Mouse (Mus musculus): ENCODE measurements around the gene Syce3. TPM values are rescaled to one million over a fixed set of nuclear protein-coding genes. Genes with fewer than 3 reads are reported as not detected.

Syce3 gene
- polyA plus RNA-seq, 1 experiment from 2014 or later: not detected

- peak overlapping the region; percentile 87 for H3K4me2 ChIP-seq (replicated peaks; ENCODE audit: low read depth, low read length)
- H3K9me3 ChIP-seq (ENCODE audit: control insufficient read depth, low read depth, low read length): no peaks in the 10 kb centered on the region
- H3K36me3 ChIP-seq (ENCODE audit: control insufficient read depth, insufficient read depth, low read length): peaks cover 38% of the 10 kb centered on the region
- H3K27me3 ChIP-seq (ENCODE audit: control insufficient read depth, insufficient read depth, low read length): no peaks in the 10 kb centered on the region
- H3K4me1 ChIP-seq (ENCODE audit: control insufficient read depth, insufficient read depth, low read length): peaks cover 20% of the 10 kb centered on the region
- ATAC-seq (ENCODE audit: insufficient number of reproducible peaks, insufficient read depth, low FRiP score, low read depth): no peak
- H3K4me3 ChIP-seq (ENCODE audit: low read depth, low read length): peak overlapping the region; percentile 91
- H3K27ac ChIP-seq (ENCODE audit: low read length): no peak overlapping the region
- peak overlapping the region; percentile 87 for H3K9ac ChIP-seq (replicated peaks; ENCODE audit: low read depth, low read length)
- WGBS: 84% methylated on average over 7 of the region's 7 CpGs
Observed at GRCm38 (mm10) chr15:89354455-89354854, 55.8 kb downstream of the Syce3 start.

DNA sequence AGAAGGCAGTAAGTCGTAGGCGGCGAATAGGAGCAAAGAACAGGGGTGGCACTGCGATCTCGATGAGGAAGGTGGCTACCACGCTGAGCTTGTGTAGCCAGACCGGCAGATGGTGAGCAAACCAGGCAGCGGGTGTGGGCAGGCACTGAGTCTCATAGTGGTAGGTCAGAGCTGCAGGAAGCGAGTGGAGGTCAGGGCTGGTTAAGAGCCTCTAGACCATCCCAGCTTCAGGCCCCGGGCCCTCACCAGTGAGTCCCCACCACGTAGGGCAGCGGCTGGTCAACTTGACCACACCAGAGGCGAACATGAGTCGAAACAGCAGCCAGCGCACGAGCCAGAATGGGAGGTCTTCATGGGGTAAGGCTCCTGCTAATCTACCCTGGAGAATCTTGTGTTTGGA, 56.5 kb downstream of the Syce3 start:
- Histone ChIP-seq H3K36me3 (ENCODE audit: control insufficient read depth, insufficient read depth, low read length) (peaks cover 38% of the 10 kb centered on the region), H3K27ac (ENCODE audit: low read length) (no peak overlapping the region), H3K9me3 (ENCODE audit: control insufficient read depth, low read depth, low read length) (no peaks in the 10 kb centered on the region), H3K27me3 (ENCODE audit: control insufficient read depth, insufficient read depth, low read length) (no peaks in the 10 kb centered on the region), H3K4me2 (replicated peaks; ENCODE audit: low read depth, low read length) (no peak overlapping the region), H3K9ac (replicated peaks; ENCODE audit: low read depth, low read length) (no peak overlapping the region), H3K4me1 (ENCODE audit: control insufficient read depth, insufficient read depth, low read length) (peaks cover 20% of the 10 kb centered on the region), H3K4me3 (ENCODE audit: low read depth, low read length) (no peak overlapping the region)
- ATAC-seq (ENCODE audit: insufficient number of reproducible peaks, insufficient read depth, low FRiP score, low read depth): no peak
- 95% methylated on average over 16 of the region's 16 CpGs for WGBS

DNA sequence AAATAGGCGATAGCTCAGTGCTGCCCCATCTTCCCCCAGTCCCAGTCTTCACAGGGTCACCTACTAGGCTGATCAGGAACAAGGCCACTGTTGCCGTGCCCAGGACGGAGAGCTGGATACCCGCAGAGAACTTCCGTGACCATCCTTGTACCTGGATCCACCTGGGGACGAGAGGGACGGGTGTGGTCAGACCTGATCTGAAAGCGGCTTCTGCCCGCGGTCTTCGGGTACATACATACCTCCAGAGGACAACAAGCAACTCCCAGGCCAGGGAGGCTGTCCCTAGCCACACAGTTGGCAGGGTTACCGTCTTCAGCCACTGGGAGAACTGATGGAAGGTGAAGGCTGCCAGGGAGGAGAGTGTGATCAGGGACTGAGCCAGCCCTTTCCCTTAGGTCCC, 57.5 kb downstream of the Syce3 start:
- Histone ChIP-seq H3K9me3 (ENCODE audit: control insufficient read depth, low read depth, low read length) (no peaks in the 10 kb centered on the region), H3K4me1 (ENCODE audit: control insufficient read depth, insufficient read depth, low read length) (peaks cover 16% of the 10 kb centered on the region), H3K4me2 (replicated peaks; ENCODE audit: low read depth, low read length) (no peak overlapping the region), H3K36me3 (ENCODE audit: control insufficient read depth, insufficient read depth, low read length) (peaks cover 38% of the 10 kb centered on the region), H3K4me3 (ENCODE audit: low read depth, low read length) (no peak overlapping the region), H3K27ac (ENCODE audit: low read length) (no peak overlapping the region), H3K27me3 (ENCODE audit: control insufficient read depth, insufficient read depth, low read length) (no peaks in the 10 kb centered on the region), H3K9ac (replicated peaks; ENCODE audit: low read depth, low read length) (no peak overlapping the region)
- 95% methylated on average over 12 of the region's 12 CpGs for WGBS
- ATAC-seq (ENCODE audit: insufficient number of reproducible peaks, insufficient read depth, low FRiP score, low read depth): no peak

DNA sequence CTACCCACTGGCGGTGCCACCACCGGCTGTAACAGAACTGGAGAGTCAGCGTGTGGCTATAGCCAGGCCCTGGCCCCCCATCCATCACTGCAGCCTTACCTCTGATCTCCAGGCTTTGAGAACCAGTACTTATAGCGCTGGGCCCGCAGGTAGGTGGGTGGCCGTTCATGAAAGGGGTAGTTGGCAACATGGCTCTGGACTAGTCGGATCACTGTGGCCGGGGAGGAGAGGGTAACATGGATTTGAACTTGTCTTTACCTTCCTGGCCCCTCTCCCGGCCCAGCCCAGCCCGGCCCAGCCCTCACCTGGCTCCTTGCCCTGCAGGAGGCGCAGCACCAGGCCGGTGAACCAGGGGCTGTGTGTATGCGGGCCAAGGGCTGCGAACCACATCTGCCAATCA, 58.2 kb downstream of the Syce3 start:
- no peak overlapping the region for H3K9ac ChIP-seq (replicated peaks; ENCODE audit: low read depth, low read length)
- no peak for ATAC-seq (ENCODE audit: insufficient number of reproducible peaks, insufficient read depth, low FRiP score, low read depth)
- no peaks in the 10 kb centered on the region for H3K27me3 ChIP-seq (ENCODE audit: control insufficient read depth, insufficient read depth, low read length)
- peaks cover 12% of the 10 kb centered on the region for H3K4me1 ChIP-seq (ENCODE audit: control insufficient read depth, insufficient read depth, low read length)
- H3K27ac ChIP-seq (ENCODE audit: low read length): no peak overlapping the region
- H3K9me3 ChIP-seq (ENCODE audit: control insufficient read depth, low read depth, low read length): no peaks in the 10 kb centered on the region
- no peak overlapping the region for H3K4me2 ChIP-seq (replicated peaks; ENCODE audit: low read depth, low read length)
- peaks cover 38% of the 10 kb centered on the region for H3K36me3 ChIP-seq (ENCODE audit: control insufficient read depth, insufficient read depth, low read length)
- WGBS: 95% methylated on average over 14 of the region's 14 CpGs
- H3K4me3 ChIP-seq (ENCODE audit: low read depth, low read length): no peak overlapping the region

- Histone ChIP-seq H3K4me1 (ENCODE audit: control insufficient read depth, insufficient read depth, low read length) (peaks cover 10% of the 10 kb centered on the region; the same call in 1 of the 2 replicates), H3K4me2 (replicated peaks; ENCODE audit: low read depth, low read length) (no peak overlapping the region), H3K27me3 (ENCODE audit: control insufficient read depth, insufficient read depth, low read length) (no peaks in the 10 kb centered on the region), H3K9me3 (ENCODE audit: control insufficient read depth, low read depth, low read length) (no peaks in the 10 kb centered on the region), H3K27ac (ENCODE audit: low read length) (no peak overlapping the region), H3K4me3 (ENCODE audit: low read depth, low read length) (no peak overlapping the region), H3K36me3 (ENCODE audit: control insufficient read depth, insufficient read depth, low read length) (peaks cover 38% of the 10 kb centered on the region), H3K9ac (replicated peaks; ENCODE audit: low read depth, low read length) (no peak overlapping the region)
- ATAC-seq (ENCODE audit: insufficient number of reproducible peaks, insufficient read depth, low FRiP score, low read depth): no peak
- 85% methylated on average over 15 of the region's 15 CpGs for WGBS
Observed at GRCm38 (mm10) chr15:89351302-89351701, 59.0 kb downstream of the Syce3 start.

DNA sequence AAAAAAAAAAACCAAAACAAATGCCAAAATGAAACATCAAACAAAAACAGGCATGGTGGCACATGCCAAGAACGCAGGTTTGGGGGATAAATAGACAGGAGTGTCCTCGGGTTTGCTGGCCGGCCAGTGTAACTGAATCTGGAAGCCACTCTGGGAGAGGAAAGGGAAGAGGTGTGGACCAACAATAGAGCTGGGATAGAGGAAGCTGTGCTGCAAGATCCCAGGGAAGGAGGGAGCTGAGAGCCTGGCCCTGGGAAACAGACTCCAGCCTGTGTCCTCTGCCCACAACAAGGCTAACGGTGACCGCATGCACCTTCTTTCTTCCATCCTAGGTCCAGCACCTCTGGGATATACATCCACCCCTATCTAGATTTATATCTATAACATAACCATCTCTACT, 59.9 kb downstream of the Syce3 start:
- H3K27me3 ChIP-seq (ENCODE audit: control insufficient read depth, insufficient read depth, low read length): no peaks in the 10 kb centered on the region
- peaks cover 38% of the 10 kb centered on the region for H3K36me3 ChIP-seq (ENCODE audit: control insufficient read depth, insufficient read depth, low read length)
- no peak overlapping the region for H3K4me3 ChIP-seq (ENCODE audit: low read depth, low read length)
- peaks cover 10% of the 10 kb centered on the region; the same call in 1 of the 2 replicates for H3K4me1 ChIP-seq (ENCODE audit: control insufficient read depth, insufficient read depth, low read length)
- no peaks in the 10 kb centered on the region for H3K9me3 ChIP-seq (ENCODE audit: control insufficient read depth, low read depth, low read length)
- WGBS: 81% methylated on average over 5 of the region's 5 CpGs
- ATAC-seq (ENCODE audit: insufficient number of reproducible peaks, insufficient read depth, low FRiP score, low read depth): no peak
- no peak overlapping the region for H3K9ac ChIP-seq (replicated peaks; ENCODE audit: low read depth, low read length)
- no peak overlapping the region for H3K27ac ChIP-seq (ENCODE audit: low read length)
- no peak overlapping the region for H3K4me2 ChIP-seq (replicated peaks; ENCODE audit: low read depth, low read length)

DNA sequence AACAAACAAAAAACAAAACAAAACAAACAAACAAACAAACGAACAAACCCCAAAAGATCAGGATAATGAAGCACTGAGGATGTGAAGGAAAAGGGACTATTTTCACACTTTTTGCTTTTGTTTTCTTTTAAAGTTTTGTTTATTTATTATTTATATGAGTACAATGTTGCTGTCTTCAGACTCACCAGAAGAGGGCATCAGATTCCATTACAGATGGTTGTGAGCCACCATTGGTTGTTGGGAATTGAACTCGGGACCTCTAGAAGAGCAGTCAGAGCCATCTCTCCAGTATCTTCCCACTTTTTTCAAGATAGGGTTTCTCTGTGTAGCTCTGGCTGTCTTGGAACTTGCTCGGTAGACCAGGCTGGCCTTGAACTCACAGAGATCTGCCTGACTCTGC, 67.0 kb downstream of the Syce3 start:
- H3K27ac ChIP-seq (ENCODE audit: low read length): no peak overlapping the region
- no peaks in the 10 kb centered on the region for H3K27me3 ChIP-seq (ENCODE audit: control insufficient read depth, insufficient read depth, low read length)
- H3K4me1 ChIP-seq (ENCODE audit: control insufficient read depth, insufficient read depth, low read length): no peaks in the 10 kb centered on the region
- ATAC-seq (ENCODE audit: insufficient number of reproducible peaks, insufficient read depth, low FRiP score, low read depth): no peak
- no peak overlapping the region for H3K4me3 ChIP-seq (ENCODE audit: low read depth, low read length)
- no peaks in the 10 kb centered on the region for H3K9me3 ChIP-seq (ENCODE audit: control insufficient read depth, low read depth, low read length)
- 82% methylated on average over 3 of the region's 3 CpGs for WGBS
- H3K9ac ChIP-seq (replicated peaks; ENCODE audit: low read depth, low read length): no peak overlapping the region
- no peak overlapping the region for H3K4me2 ChIP-seq (replicated peaks; ENCODE audit: low read depth, low read length)
- H3K36me3 ChIP-seq (ENCODE audit: control insufficient read depth, insufficient read depth, low read length): no peaks in the 10 kb centered on the region

- no peaks in the 10 kb centered on the region for H3K36me3 ChIP-seq (ENCODE audit: control insufficient read depth, insufficient read depth, low read length)
- no peak for ATAC-seq (ENCODE audit: insufficient number of reproducible peaks, insufficient read depth, low FRiP score, low read depth)
- H3K9me3 ChIP-seq (ENCODE audit: control insufficient read depth, low read depth, low read length): no peaks in the 10 kb centered on the region
- H3K4me2 ChIP-seq (replicated peaks; ENCODE audit: low read depth, low read length): no peak overlapping the region
- H3K4me3 ChIP-seq (ENCODE audit: low read depth, low read length): no peak overlapping the region
- no peaks in the 10 kb centered on the region for H3K27me3 ChIP-seq (ENCODE audit: control insufficient read depth, insufficient read depth, low read length)
- H3K27ac ChIP-seq (ENCODE audit: low read length): no peak overlapping the region
- no peaks in the 10 kb centered on the region for H3K4me1 ChIP-seq (ENCODE audit: control insufficient read depth, insufficient read depth, low read length)
- WGBS: 33% methylated on average over 1 of the region's 1 CpGs
- no peak overlapping the region for H3K9ac ChIP-seq (replicated peaks; ENCODE audit: low read depth, low read length)
Observed at GRCm38 (mm10) chr15:89341678-89342077, 68.6 kb downstream of the Syce3 start.
